1 mouse cellular context compared by ENCODE assay signal in the genomic region with DNA sequence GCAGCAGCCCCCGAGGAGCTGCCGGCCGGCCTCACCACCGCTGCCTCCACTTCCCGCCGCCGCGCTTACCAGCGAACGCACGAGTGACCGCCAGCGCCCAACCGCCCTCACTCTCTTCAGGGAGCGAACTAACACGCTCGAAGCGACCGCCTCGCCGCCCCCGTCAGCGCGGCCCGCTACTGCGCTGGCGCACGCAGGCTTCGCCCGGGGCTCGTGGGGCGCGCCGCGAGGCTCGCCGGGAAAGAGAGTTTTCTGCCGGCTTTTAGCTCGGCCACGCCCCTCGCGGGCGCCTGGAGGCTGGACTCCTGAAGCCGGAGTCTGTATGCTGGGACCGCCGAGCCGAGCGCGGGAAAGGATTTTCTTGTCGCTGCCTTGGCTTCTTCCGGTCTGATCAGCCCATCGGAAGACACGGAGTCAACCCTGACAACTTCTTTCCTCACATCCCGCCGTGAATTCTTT.
TF ChIP-seq lines count a peak whose summit lies in the region.

Gene Tex30 (minus strand): TSS at position 183 of the 459 bp plus-strand sequence.

TF ChIP-seq in MEL, 35 proteins besides CTCF, POLR2A, EP300 and RAD21 (continued from another document):
- TF ChIP-seq SMC3 (IDR thresholded peaks at IDR 0.05; ENCODE audit: low read depth, low read length) = no peak
- TF ChIP-seq ZKSCAN1 (IDR thresholded peaks at IDR 0.05; ENCODE audit: low read depth, low read length) = no peak
- no peak for TF ChIP-seq MYB (IDR thresholded peaks at IDR 0.05; ENCODE audit: low read depth, low read length)
- TF ChIP-seq ZNF384 (IDR thresholded peaks at IDR 0.05; ENCODE audit: low read depth, low read length) = no peak
- peak; percentile 74 for TF ChIP-seq TCF12 (IDR thresholded peaks at IDR 0.05; ENCODE audit: low read depth, low read length)
- no peak; the same call in 1 of the 2 replicates for TF ChIP-seq KAT2A (conservative IDR thresholded peaks at IDR 0.05; ENCODE audit: low read depth, low read length)
- no peak for TF ChIP-seq CHD2 (IDR thresholded peaks at IDR 0.05; ENCODE audit: low read length)
- peak; percentile 62; the same call in 1 of the 2 replicates for TF ChIP-seq ELF1 (IDR thresholded peaks at IDR 0.05; ENCODE audit: low read depth, low read length)
- no peak for TF ChIP-seq BHLHE40 (IDR thresholded peaks at IDR 0.05; ENCODE audit: borderline replicate concordance, low read depth, low read length)
- TF ChIP-seq GATA1 (IDR thresholded peaks at IDR 0.05; ENCODE audit: low read depth, low read length) = no peak
